Mouse (Mus musculus): Measurements from ENCODE around the gene Marcks.

DNA sequence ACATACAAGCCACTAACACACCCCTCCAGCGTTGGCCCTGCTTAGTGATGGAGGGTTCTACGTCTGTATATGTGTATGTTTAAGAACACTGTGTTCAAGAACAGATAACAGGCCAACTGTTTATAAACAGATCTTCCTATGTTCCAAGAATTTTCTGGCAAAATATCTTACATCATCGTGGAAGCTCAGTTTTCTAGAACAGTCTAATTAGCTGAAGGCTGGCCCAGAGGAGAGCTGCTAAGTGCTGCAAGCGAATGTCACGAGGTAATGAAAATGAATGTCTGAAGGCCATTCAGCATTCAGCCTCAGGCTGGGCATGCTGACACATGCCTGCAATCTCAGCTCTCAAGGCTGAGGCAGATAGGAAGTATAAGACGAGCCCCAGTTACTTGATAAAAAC is 42.9 kb downstream of the Marcks start:
- TF ChIP-seq CTCF (IDR thresholded peaks at IDR 0.05; ENCODE audit: control insufficient read depth, insufficient read depth, insufficient replicate concordance, low read depth, low read length) (no peak), POLR2A (IDR thresholded peaks at IDR 0.05; ENCODE audit: control insufficient read depth, low read depth, low read length) (no peak)

All from testis, adult 2 months (tissue).